Mouse (Mus musculus) cerebellum, adult 2 months (tissue): ENCODE measurements at regions not wholly inside any gene's neighbourhood (a gene's known extent, or its start where the extent isn't known, plus 50 kb on each side); places are given as distances from the start of the nearest gene placed in this dataset.

ENCODE experiments used
- CTCF ChIP-seq: fragments of 200-500 bp; IDR thresholded peaks from 2 replicates; pipeline ENCODE4 v1.5.1; 2011; ENCODE audit warnings: low read depth, mild to moderate bottlenecking, control low read depth, low read length, moderate library complexity, borderline replicate concordance; ENCODE audit not compliant: insufficient read depth
- POLR2A ChIP-seq: fragments of 200-500 bp; IDR thresholded peaks from 2 replicates; pipeline ENCODE4 v1.6.1; 2011; ENCODE audit warnings: low read length, control low read depth, borderline replicate concordance; ENCODE audit not compliant: insufficient read depth

GRCm38 (mm10) chr16:31601278-31601677 lies 62.0 kb upstream of the Dlg1 start:
- no peak for TF ChIP-seq CTCF
- TF ChIP-seq POLR2A, result no peak
